21 mouse cellular contexts compared by ENCODE assay signal in the genomic region with DNA sequence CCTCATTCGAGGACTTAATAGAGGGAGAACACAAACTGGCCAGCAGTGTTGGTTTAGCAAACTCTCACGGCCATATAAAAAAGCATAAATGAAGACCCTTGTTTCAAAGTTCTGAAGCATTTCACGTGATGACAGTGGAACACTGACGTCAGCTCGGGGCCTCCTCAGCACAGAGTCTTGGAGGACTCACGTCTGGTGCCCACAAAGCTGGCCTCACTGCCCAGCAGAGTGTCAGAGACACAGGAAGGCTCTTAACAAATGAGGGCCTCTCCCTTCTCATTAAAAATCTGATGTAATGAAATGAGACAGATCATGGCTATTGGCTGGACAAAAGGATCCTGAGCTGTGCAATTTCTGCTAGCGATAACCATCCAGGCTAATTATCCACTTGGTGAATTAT.
A peak's percentile ranks its signal among the peaks of the same experiment; 100 is the strongest.
DNase-seq lines count a peak whose midpoint lies in the region; ATAC-seq and TF ChIP-seq lines count a peak whose summit lies in the region.
"Had no signal": no experiment of that assay in that cellular context is flagged by ENCODE, and none has a peak within 500 bp of the region (broad histone marks: within the 10 kb centered on the region; RNA-seq: fewer than 3 reads in every experiment).

No protein-coding gene starts in this region.

- H3K9me3 ChIP-seq in hindbrain, embryonic 11.5 days (ENCODE audit: control insufficient read depth, low read length): no peaks in the 10 kb centered on the region
- H3K9me3 ChIP-seq in hindbrain, embryonic 13.5 days: no peaks in the 10 kb centered on the region
- H3K9me3 ChIP-seq in forebrain, embryonic 14.5 days (replicated peaks; ENCODE audit: control insufficient read depth, low read length): no peaks in the 10 kb centered on the region
- H3K9me3 ChIP-seq in midbrain, postnatal 0 days (ENCODE audit: low read length): no peaks in the 10 kb centered on the region
- H3K9me3 ChIP-seq: heart, embryonic 12.5 days; kidney, embryonic 15.5 days; neural tube, embryonic 12.5 days had no signal

- 69% methylated on average over 7 of the region's 7 CpGs for WGBS in hindbrain, embryonic 11.5 days
- 47% methylated on average over 7 of the region's 7 CpGs for WGBS in hindbrain, embryonic 13.5 days
- WGBS in forebrain, embryonic 14.5 days: 12% methylated on average over 7 of the region's 7 CpGs
- WGBS in midbrain, postnatal 0 days: 48% methylated on average over 7 of the region's 7 CpGs

- H3K9ac ChIP-seq in hindbrain, embryonic 11.5 days (ENCODE audit: low read depth, low read length): no peak overlapping the region
- no peak overlapping the region for H3K9ac ChIP-seq in hindbrain, embryonic 13.5 days
- H3K9ac ChIP-seq in forebrain, embryonic 14.5 days (ENCODE audit: low read length): no peak overlapping the region
- no peak overlapping the region for H3K9ac ChIP-seq in midbrain, postnatal 0 days (replicated peaks; ENCODE audit: low read length, poor library complexity, severe bottlenecking)
- H3K9ac ChIP-seq: heart, embryonic 12.5 days; kidney, embryonic 15.5 days; neural tube, embryonic 12.5 days had no signal

- no peak overlapping the region for H3K27ac ChIP-seq in hindbrain, embryonic 11.5 days (ENCODE audit: low read depth, low read length)
- H3K27ac ChIP-seq in hindbrain, embryonic 13.5 days: no peak overlapping the region
- H3K27ac ChIP-seq in forebrain, embryonic 14.5 days (ENCODE audit: low read depth, low read length): no peak overlapping the region; the same call in 1 of the 2 replicates
- H3K27ac ChIP-seq in midbrain, postnatal 0 days (ENCODE audit: low read depth, low read length): no peak overlapping the region
- H3K27ac ChIP-seq: kidney, embryonic 15.5 days; neural tube, embryonic 12.5 days; stomach, postnatal 0 days had no signal

- H3K4me2 ChIP-seq in hindbrain, embryonic 11.5 days (replicated peaks; ENCODE audit: low read depth, low read length): no peak overlapping the region
- H3K4me2 ChIP-seq in hindbrain, embryonic 13.5 days: no peak overlapping the region
- no peak overlapping the region; the same call in 1 of the 2 replicates for H3K4me2 ChIP-seq in forebrain, embryonic 14.5 days (ENCODE audit: low read length)
- H3K4me2 ChIP-seq in midbrain, postnatal 0 days (ENCODE audit: low read depth, low read length, poor library complexity, severe bottlenecking): no peak overlapping the region
- H3K4me2 ChIP-seq: heart, embryonic 12.5 days; kidney, embryonic 15.5 days; neural tube, embryonic 12.5 days had no signal

- H3K27me3 ChIP-seq in hindbrain, embryonic 11.5 days (ENCODE audit: control insufficient read depth, insufficient read depth, low read length): no peaks in the 10 kb centered on the region
- H3K27me3 ChIP-seq in hindbrain, embryonic 13.5 days: no peaks in the 10 kb centered on the region
- no peaks in the 10 kb centered on the region for H3K27me3 ChIP-seq in forebrain, embryonic 14.5 days (replicated peaks; ENCODE audit: control insufficient read depth, insufficient read depth, low read length)
- H3K27me3 ChIP-seq in midbrain, postnatal 0 days (ENCODE audit: insufficient read depth, low read length): no peaks in the 10 kb centered on the region
- H3K27me3 ChIP-seq: heart, embryonic 12.5 days; kidney, embryonic 15.5 days; neural tube, embryonic 12.5 days; Patski had no signal

- H3K4me3 ChIP-seq in hindbrain, embryonic 11.5 days (ENCODE audit: low read depth, low read length): no peak overlapping the region
- no peak overlapping the region for H3K4me3 ChIP-seq in hindbrain, embryonic 13.5 days
- H3K4me3 ChIP-seq in forebrain, embryonic 14.5 days (ENCODE audit: low read depth, low read length): no peak overlapping the region
- H3K4me3 ChIP-seq in midbrain, postnatal 0 days (ENCODE audit: low read depth, low read length): no peak overlapping the region
- H3K4me3 ChIP-seq: heart, embryonic 12.5 days; kidney, embryonic 15.5 days; neural tube, embryonic 12.5 days had no signal

- no peak for TF ChIP-seq CTCF in midbrain, postnatal 0 days (IDR thresholded peaks at IDR 0.05)

- no peaks in the 10 kb centered on the region for H3K36me3 ChIP-seq in hindbrain, embryonic 11.5 days (ENCODE audit: control insufficient read depth, insufficient read depth, low read length)
- no peaks in the 10 kb centered on the region for H3K36me3 ChIP-seq in hindbrain, embryonic 13.5 days
- H3K36me3 ChIP-seq in forebrain, embryonic 14.5 days (ENCODE audit: control insufficient read depth, insufficient read depth, low read length): no peaks in the 10 kb centered on the region
- H3K36me3 ChIP-seq in midbrain, postnatal 0 days (ENCODE audit: insufficient read depth, low read length): no peaks in the 10 kb centered on the region
- H3K36me3 ChIP-seq: heart, embryonic 12.5 days; kidney, embryonic 15.5 days; neural tube, embryonic 12.5 days had no signal

- peak; percentile 56; the same call in 1 of the 2 replicates for ATAC-seq in hindbrain, embryonic 11.5 days (ENCODE audit: low FRiP score)
- no peak for ATAC-seq in hindbrain, embryonic 13.5 days (ENCODE audit: low FRiP score)
- peak; percentile 87 for ATAC-seq in forebrain, embryonic 14.5 days
- ATAC-seq in midbrain, postnatal 0 days (ENCODE audit: low FRiP score): no peak
- ATAC-seq in megakaryocyte progenitor cell, adult 5-6 weeks (replicated peaks; ENCODE audit: poor library complexity): no peak
- ATAC-seq: activated CD4-positive, CD25-positive, alpha-beta regulatory T cell, adult 4 months; intestine, embryonic 16.5 days; Patski had no signal

- peak; percentile 24 for DNase-seq in hindbrain, embryonic 11.5 days (ENCODE audit: low spot score)
- DNase-seq in brain, adult 2 months (ENCODE audit: low read depth, low spot score): peak; percentile 66
- peak; percentile 82 for DNase-seq in forebrain, embryonic 14.5 days (ENCODE audit: low spot score)
- peak; percentile 28 for DNase-seq in midbrain, postnatal 0 days (ENCODE audit: low spot score)
- DNase-seq in ovary, postnatal 36 days (ENCODE audit: low spot score): no peak
- DNase-seq: adrenal gland, postnatal 25 days; B cell, adult 2 months; cerebellum, adult 9-11 months; layer of hippocampus, postnatal 36 days; lung, adult 18-20 months; lung, postnatal 36 days; thymus, postnatal 25 days had no signal

- H3K4me1 ChIP-seq in hindbrain, embryonic 11.5 days (replicated peaks; ENCODE audit: control insufficient read depth, insufficient read depth, low read length): peaks cover 2% of the 10 kb centered on the region; the same call in 1 of the 2 replicates
- 0 out of 2 replicates have a peak, but pooled peaks cover 7% of the 10 kb centered on the region for H3K4me1 ChIP-seq in hindbrain, embryonic 13.5 days (replicated peaks)
- H3K4me1 ChIP-seq in forebrain, embryonic 14.5 days (ENCODE audit: control insufficient read depth, insufficient read depth, low read length): peaks cover 14% of the 10 kb centered on the region
- no peaks in the 10 kb centered on the region for H3K4me1 ChIP-seq in midbrain, postnatal 0 days (ENCODE audit: insufficient read depth, low read length)
- H3K4me1 ChIP-seq: heart, embryonic 12.5 days; neural tube, embryonic 12.5 days had no signal

Comparison
In these comparisons a context has a peak if more than half of its experiments do, and no peak if none do; other contexts are left out.
1. ATAC-seq: peak in hindbrain, embryonic 11.5 days (single experiment) and forebrain, embryonic 14.5 days (single experiment); none in hindbrain, embryonic 13.5 days (single experiment), midbrain, postnatal 0 days (single experiment) and megakaryocyte progenitor cell, adult 5-6 weeks (single experiment).